Mouse (Mus musculus): Measurements from ENCODE around the gene Themis.

DNA sequence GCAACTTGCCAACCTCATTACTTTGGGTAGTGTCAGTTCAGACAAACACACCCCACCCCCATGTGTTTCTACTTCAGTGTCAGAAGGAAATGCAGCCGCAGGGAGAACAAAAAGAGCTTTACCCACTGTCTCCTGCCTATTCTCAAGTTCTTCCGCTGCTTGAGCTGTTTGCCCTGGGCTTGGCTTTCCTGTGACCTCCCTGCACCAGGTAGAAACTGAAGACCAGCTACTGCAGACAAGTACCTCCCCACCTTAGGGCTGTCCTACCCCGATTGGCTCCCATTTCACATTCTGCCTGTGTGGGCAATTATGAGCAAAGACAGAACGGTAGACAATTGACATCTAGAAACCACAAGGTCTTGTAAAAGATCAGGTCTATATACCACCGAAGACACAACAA is at the start of gene Themis:
- TF ChIP-seq CTCF (IDR thresholded peaks at IDR 0.05; ENCODE audit: low read depth, low read length): no peak
- TF ChIP-seq POLR2A (IDR thresholded peaks at IDR 0.05; ENCODE audit: insufficient read depth, low read length): no peak
